Mouse (Mus musculus) stomach, embryonic 15.5 days (tissue): Measurements from ENCODE around the gene St6galnac3. TPM values are rescaled to one million over a fixed set of nuclear protein-coding genes. Genes with fewer than 3 reads are reported as not detected.

Experiments used
- ATAC-seq: fragments of 200-750 bp; cut with Nextera tagmentation; 2 replicates; pipeline ENCODE4 v1.8.0; 2017; ENCODE audit warnings: low read depth, moderate number of reproducible peaks, moderate TSS enrichment; ENCODE audit not compliant: insufficient read depth, low FRiP score
- H3K27ac ChIP-seq: fragments of 300-500 bp; sonication (generic); 2 replicates; pipeline ENCODE4 v1.5.1; 2015; ENCODE audit warnings: mild to moderate bottlenecking, inconsistent platforms
- H3K27me3 ChIP-seq: fragments of 300-500 bp; sonication (generic); replicated peaks from 2 replicates; pipeline ENCODE4 v1.6.1; 2015; ENCODE audit warnings: inconsistent platforms
- H3K36me3 ChIP-seq: fragments of 300-500 bp; sonication (generic); 2 replicates; pipeline ENCODE4 v1.6.1; 2015; ENCODE audit warnings: inconsistent platforms
- H3K4me1 ChIP-seq: fragments of 300-500 bp; sonication (generic); 2 replicates; pipeline ENCODE4 v1.6.1; 2015; ENCODE audit warnings: inconsistent platforms
- H3K4me2 ChIP-seq: fragments of 300-500 bp; sonication (generic); 2 replicates; pipeline ENCODE4 v1.6.1; 2015; ENCODE audit warnings: mild to moderate bottlenecking, inconsistent platforms
- H3K4me3 ChIP-seq: fragments of 300-500 bp; sonication (generic); replicated peaks from 2 replicates; pipeline ENCODE4 v1.5.1; 2015; ENCODE audit warnings: inconsistent platforms
- H3K9ac ChIP-seq: fragments of 300-500 bp; sonication (generic); 2 replicates; pipeline ENCODE4 v1.6.1; 2015; ENCODE audit warnings: inconsistent platforms
- H3K9me3 ChIP-seq: fragments of 300-500 bp; sonication (generic); 2 replicates; pipeline ENCODE4 v1.6.1; 2016; ENCODE audit warnings: inconsistent platforms
- WGBS: fragments of 180-500 bp; shearing (Covaris S2); methylation state at CpG from one replicate; pipeline ENCODE4 v1.1.7; 2015; 5-methylcytosine and 5-hydroxymethylcytosine counted together
- polyA plus RNA-seq: library from polyadenylated mRNA; unstranded; fragments of >200 nt; fragmentation: Nextera tagmentation; extraction: Ambion mirVana; gene quantifications from 2 replicates; pipeline ENCODE4 v1.2.1, GENCODE M21; 2015

The St6galnac3 gene
- polyA plus RNA-seq, 1 experiment from 2014 or later: 36.6 TPM

- 85% methylated on average over 6 of the region's 6 CpGs for WGBS
- Histone ChIP-seq H3K4me2 (no peak overlapping the region), H3K4me1 (no peaks in the 10 kb centered on the region), H3K27me3 (no peaks in the 10 kb centered on the region), H3K9ac (no peak overlapping the region), H3K27ac (no peak overlapping the region), H3K4me3 (no peak overlapping the region), H3K9me3 (no peaks in the 10 kb centered on the region), H3K36me3 (no peaks in the 10 kb centered on the region)
- ATAC-seq: no peak
Measured at GRCm38 (mm10) chr3:153189685-153190467, 535.1 kb downstream of the St6galnac3 start.

GRCm38 (mm10) chr3:153188224-153188623, 536.8 kb downstream of the St6galnac3 start:
- no peaks in the 10 kb centered on the region for H3K9me3 ChIP-seq
- 72% methylated on average over 2 of the region's 2 CpGs for WGBS

GRCm38 (mm10) chr3:153185117-153185516, 539.9 kb downstream of the St6galnac3 start:
- Histone ChIP-seq H3K27me3 (no peaks in the 10 kb centered on the region), H3K4me3 (no peak overlapping the region), H3K36me3 (no peaks in the 10 kb centered on the region), H3K4me2 (no peak overlapping the region), H3K9me3 (no peaks in the 10 kb centered on the region), H3K9ac (no peak overlapping the region), H3K27ac (no peak overlapping the region), H3K4me1 (no peaks in the 10 kb centered on the region)
- WGBS: 74% methylated on average over 3 of the region's 3 CpGs
- ATAC-seq: no peak

More at GRCm38 (mm10) chr3:153188224-153188623, 536.8 kb downstream of the St6galnac3 start:
- H3K4me1 ChIP-seq: no peaks in the 10 kb centered on the region
- H3K27me3 ChIP-seq: no peaks in the 10 kb centered on the region
- H3K36me3 ChIP-seq: no peaks in the 10 kb centered on the region
- no peak for ATAC-seq
- no peak overlapping the region for H3K27ac ChIP-seq
- H3K4me2 ChIP-seq: no peak overlapping the region
- no peak overlapping the region for H3K9ac ChIP-seq
- H3K4me3 ChIP-seq: no peak overlapping the region

- no peak for ATAC-seq
- Histone ChIP-seq H3K36me3 (no peaks in the 10 kb centered on the region), H3K9me3 (no peaks in the 10 kb centered on the region), H3K4me1 (no peaks in the 10 kb centered on the region), H3K4me3 (no peak overlapping the region), H3K9ac (no peak overlapping the region), H3K27me3 (no peaks in the 10 kb centered on the region), H3K27ac (no peak overlapping the region), H3K4me2 (no peak overlapping the region)
- WGBS: 58% methylated on average over 6 of the region's 6 CpGs
Measured at GRCm38 (mm10) chr3:153181242-153181641, 543.7 kb downstream of the St6galnac3 start.

- no peak overlapping the region for H3K4me3 ChIP-seq
- no peaks in the 10 kb centered on the region for H3K36me3 ChIP-seq
- no peak overlapping the region for H3K9ac ChIP-seq
- no peaks in the 10 kb centered on the region for H3K9me3 ChIP-seq
- no peak overlapping the region for H3K4me2 ChIP-seq
- H3K27me3 ChIP-seq: no peaks in the 10 kb centered on the region
- no peaks in the 10 kb centered on the region for H3K4me1 ChIP-seq
- ATAC-seq: no peak
- WGBS: 84% methylated on average over 4 of the region's 4 CpGs
- H3K27ac ChIP-seq: no peak overlapping the region
Measured at GRCm38 (mm10) chr3:153176749-153177148, 548.2 kb downstream of the St6galnac3 start.

- no peaks in the 10 kb centered on the region for H3K4me1 ChIP-seq
- H3K4me2 ChIP-seq: no peak overlapping the region
- H3K36me3 ChIP-seq: no peaks in the 10 kb centered on the region
- no peaks in the 10 kb centered on the region for H3K9me3 ChIP-seq
- ATAC-seq: no peak
- H3K27me3 ChIP-seq: no peaks in the 10 kb centered on the region
- no peak overlapping the region for H3K9ac ChIP-seq
- 62% methylated on average over 6 of the region's 6 CpGs for WGBS
- no peak overlapping the region for H3K4me3 ChIP-seq
- no peak overlapping the region for H3K27ac ChIP-seq
Measured at GRCm38 (mm10) chr3:153176325-153176724, 548.6 kb downstream of the St6galnac3 start.

GRCm38 (mm10) chr3:153174336-153175033, 550.5 kb downstream of the St6galnac3 start:
- H3K4me3 ChIP-seq: no peak overlapping the region
- H3K4me1 ChIP-seq: no peaks in the 10 kb centered on the region
- no peaks in the 10 kb centered on the region for H3K9me3 ChIP-seq
- H3K27me3 ChIP-seq: no peaks in the 10 kb centered on the region
- 72% methylated on average over 11 of the region's 11 CpGs for WGBS
- no peak overlapping the region for H3K4me2 ChIP-seq
- H3K36me3 ChIP-seq: no peaks in the 10 kb centered on the region
- H3K27ac ChIP-seq: no peak overlapping the region
- ATAC-seq: no peak
- H3K9ac ChIP-seq: no peak overlapping the region

GRCm38 (mm10) chr3:153173567-153173966, 551.4 kb downstream of the St6galnac3 start:
- H3K27me3 ChIP-seq: no peaks in the 10 kb centered on the region
- H3K9me3 ChIP-seq: no peaks in the 10 kb centered on the region
- H3K27ac ChIP-seq: no peak overlapping the region
- no peak for ATAC-seq
- no peaks in the 10 kb centered on the region for H3K36me3 ChIP-seq
- 86% methylated on average over 2 of the region's 2 CpGs for WGBS
- no peaks in the 10 kb centered on the region for H3K4me1 ChIP-seq
- H3K4me3 ChIP-seq: no peak overlapping the region
- H3K9ac ChIP-seq: no peak overlapping the region
- no peak overlapping the region for H3K4me2 ChIP-seq

- no peaks in the 10 kb centered on the region for H3K36me3 ChIP-seq
- WGBS: 95% methylated on average over 4 of the region's 4 CpGs
Measured at GRCm38 (mm10) chr3:153170146-153170545, 554.8 kb downstream of the St6galnac3 start.

GRCm38 (mm10) chr3:153169744-153170143, 555.2 kb downstream of the St6galnac3 start:
- no peak overlapping the region for H3K4me2 ChIP-seq
- no peaks in the 10 kb centered on the region for H3K4me1 ChIP-seq
- no peak overlapping the region for H3K9ac ChIP-seq
- H3K27ac ChIP-seq: no peak overlapping the region
- no peaks in the 10 kb centered on the region for H3K27me3 ChIP-seq
- no peaks in the 10 kb centered on the region for H3K36me3 ChIP-seq
- no peaks in the 10 kb centered on the region for H3K9me3 ChIP-seq
- no peak for ATAC-seq
- H3K4me3 ChIP-seq: no peak overlapping the region
- 85% methylated on average over 11 of the region's 11 CpGs for WGBS

More at GRCm38 (mm10) chr3:153170146-153170545, 554.8 kb downstream of the St6galnac3 start:
- ATAC-seq: no peak
- Histone ChIP-seq H3K9me3 (no peaks in the 10 kb centered on the region), H3K9ac (no peak overlapping the region), H3K27ac (no peak overlapping the region), H3K4me2 (no peak overlapping the region), H3K4me3 (no peak overlapping the region), H3K27me3 (no peaks in the 10 kb centered on the region), H3K4me1 (no peaks in the 10 kb centered on the region)

- no peak overlapping the region for H3K4me3 ChIP-seq
- no peaks in the 10 kb centered on the region for H3K4me1 ChIP-seq
- H3K36me3 ChIP-seq: no peaks in the 10 kb centered on the region
- H3K27me3 ChIP-seq: no peaks in the 10 kb centered on the region
- H3K9ac ChIP-seq: no peak overlapping the region
- H3K9me3 ChIP-seq: no peaks in the 10 kb centered on the region
- WGBS: 35% methylated on average over 9 of the region's 9 CpGs
- no peak overlapping the region for H3K4me2 ChIP-seq
- ATAC-seq: no peak
- H3K27ac ChIP-seq: no peak overlapping the region
Measured at GRCm38 (mm10) chr3:153161676-153162075, 563.3 kb downstream of the St6galnac3 start.

GRCm38 (mm10) chr3:153160683-153161082, 564.3 kb downstream of the St6galnac3 start:
- no peak for ATAC-seq
- no peak overlapping the region for H3K4me2 ChIP-seq
- no peak overlapping the region for H3K4me3 ChIP-seq
- no peaks in the 10 kb centered on the region for H3K4me1 ChIP-seq
- no peaks in the 10 kb centered on the region for H3K9me3 ChIP-seq
- 80% methylated on average over 5 of the region's 5 CpGs for WGBS
- H3K36me3 ChIP-seq: no peaks in the 10 kb centered on the region
- H3K27me3 ChIP-seq: no peaks in the 10 kb centered on the region
- H3K9ac ChIP-seq: no peak overlapping the region
- H3K27ac ChIP-seq: no peak overlapping the region
